Mouse (Mus musculus): ENCODE results near the gene Olfr559. TPM values are rescaled to one million over a fixed set of nuclear protein-coding genes. Genes with fewer than 3 reads are reported as not detected.

Gene Olfr559
- polyA plus RNA-seq, 1 experiment, result not detected

DNA sequence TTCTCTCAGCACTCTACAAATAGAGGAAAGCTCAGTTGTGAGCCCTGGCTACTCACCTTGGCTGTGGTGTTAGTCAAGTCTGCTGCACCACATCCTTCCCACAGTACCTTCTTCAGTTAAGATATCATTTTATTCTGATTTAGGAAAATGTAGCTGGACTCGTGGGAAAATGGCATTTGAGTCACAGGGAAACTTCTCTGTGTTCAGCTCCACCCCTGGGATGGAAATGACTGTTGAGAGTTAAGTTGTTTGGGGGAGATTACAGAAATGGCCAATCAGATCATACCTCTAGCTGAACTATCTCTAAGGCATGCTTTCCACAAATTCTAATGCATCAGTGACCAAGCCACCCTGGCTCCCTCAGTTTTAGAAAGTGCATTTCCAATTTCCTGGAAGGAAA is 8.3 kb downstream of the Olfr559 start, which contains the start of gene Olfr33:
TSS of gene Olfr33 (minus strand) at position 101 of the 400 bp plus-strand sequence.
- Histone ChIP-seq H3K4me3 (ENCODE audit: insufficient read depth, poor library complexity, severe bottlenecking) (no peak within 1 kb of the TSS), H3K79me3 (ENCODE audit: low read depth) (no peaks in the 10 kb centered on the region), H3ac (ENCODE audit: control insufficient read depth, insufficient read length, low read depth) (no peak within 1 kb of the TSS), H3K36me3 (ENCODE audit: control insufficient read depth, insufficient read depth) (no peaks in the 10 kb centered on the region), H3K27me3 (ENCODE audit: control insufficient read depth, insufficient read depth, insufficient read length) (no peaks in the 10 kb centered on the region), H3K79me2 (ENCODE audit: control insufficient read depth, insufficient read depth) (no peaks in the 10 kb centered on the region)
- TF ChIP-seq CTCF (IDR thresholded peaks at IDR 0.05; ENCODE audit: control insufficient read depth, insufficient read depth, insufficient read length) (no peak), CEBPB (IDR thresholded peaks at IDR 0.05; ENCODE audit: low read depth) (no peak), MAX (IDR thresholded peaks at IDR 0.05) (no peak), FOSL1 (IDR thresholded peaks at IDR 0.05; ENCODE audit: insufficient read depth, low read length, poor library complexity, severe bottlenecking) (no peak), MYOD1 (IDR thresholded peaks at IDR 0.05; ENCODE audit: control insufficient read depth, insufficient read length, low read depth) (no peak), MYOG (IDR thresholded peaks at IDR 0.05; ENCODE audit: control insufficient read depth, extremely low read depth, insufficient read length) (no peak), USF1 (IDR thresholded peaks at IDR 0.05; ENCODE audit: low read depth) (no peak)

DNA sequence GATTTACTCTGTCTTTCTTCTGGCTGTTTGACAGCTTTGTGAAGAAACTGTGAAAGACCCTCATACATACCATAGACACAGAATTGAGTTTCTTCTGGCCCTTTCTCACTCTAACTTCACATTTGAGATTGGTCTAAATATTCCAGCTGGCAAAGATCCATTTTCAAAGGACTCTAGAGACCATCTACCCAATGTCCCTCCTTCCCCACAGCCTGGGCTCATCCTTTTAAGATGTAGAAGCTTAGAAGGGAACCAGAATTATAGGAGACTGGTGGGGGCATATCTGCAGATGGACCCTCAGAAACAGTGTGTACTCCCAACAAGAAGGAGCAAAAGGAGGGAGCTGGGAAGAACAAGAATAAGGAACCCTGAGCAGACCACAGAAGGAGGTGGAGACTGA is 25.4 kb downstream of the Olfr559 start, which contains the start of gene Olfr558:
TSS of gene Olfr558 (plus strand) at position 301 of the 400 bp plus-strand sequence.
- no peak for TF ChIP-seq FOSL1 (IDR thresholded peaks at IDR 0.05; ENCODE audit: insufficient read depth, low read length, poor library complexity, severe bottlenecking)
- no peak for TF ChIP-seq MAX (IDR thresholded peaks at IDR 0.05)
- TF ChIP-seq USF1 (IDR thresholded peaks at IDR 0.05; ENCODE audit: low read depth), result no peak
- no peak for TF ChIP-seq MYOG (IDR thresholded peaks at IDR 0.05; ENCODE audit: control insufficient read depth, extremely low read depth, insufficient read length)
- Histone ChIP-seq H3K79me3 (ENCODE audit: low read depth) (no peaks in the 10 kb centered on the region), H3K79me2 (ENCODE audit: control insufficient read depth, insufficient read depth) (no peaks in the 10 kb centered on the region), H3K27me3 (ENCODE audit: control insufficient read depth, insufficient read depth, insufficient read length) (no peaks in the 10 kb centered on the region), H3ac (ENCODE audit: control insufficient read depth, insufficient read length, low read depth) (no peak within 1 kb of the TSS), H3K36me3 (ENCODE audit: control insufficient read depth, insufficient read depth) (no peaks in the 10 kb centered on the region), H3K4me3 (ENCODE audit: insufficient read depth, poor library complexity, severe bottlenecking) (no peak within 1 kb of the TSS)

GRCm38 (mm10) chr7:102698461-102698860 is 28.8 kb downstream of the Olfr559 start:
- TF ChIP-seq MAX (IDR thresholded peaks at IDR 0.05) (no peak), CEBPB (IDR thresholded peaks at IDR 0.05; ENCODE audit: low read depth) (no peak), USF1 (IDR thresholded peaks at IDR 0.05; ENCODE audit: low read depth) (no peak)
- no peaks in the 10 kb centered on the region for H3K27me3 ChIP-seq (ENCODE audit: control insufficient read depth, insufficient read depth, insufficient read length)
- H3K79me2 ChIP-seq (ENCODE audit: control insufficient read depth, insufficient read depth), result no peaks in the 10 kb centered on the region
- no peaks in the 10 kb centered on the region for H3K79me3 ChIP-seq (ENCODE audit: low read depth)
- no peaks in the 10 kb centered on the region for H3K36me3 ChIP-seq (ENCODE audit: control insufficient read depth, insufficient read depth)
- H3K4me3 ChIP-seq (ENCODE audit: insufficient read depth, poor library complexity, severe bottlenecking), result no peak overlapping the region
- H3ac ChIP-seq (ENCODE audit: control insufficient read depth, insufficient read length, low read depth), result no peak overlapping the region

DNA sequence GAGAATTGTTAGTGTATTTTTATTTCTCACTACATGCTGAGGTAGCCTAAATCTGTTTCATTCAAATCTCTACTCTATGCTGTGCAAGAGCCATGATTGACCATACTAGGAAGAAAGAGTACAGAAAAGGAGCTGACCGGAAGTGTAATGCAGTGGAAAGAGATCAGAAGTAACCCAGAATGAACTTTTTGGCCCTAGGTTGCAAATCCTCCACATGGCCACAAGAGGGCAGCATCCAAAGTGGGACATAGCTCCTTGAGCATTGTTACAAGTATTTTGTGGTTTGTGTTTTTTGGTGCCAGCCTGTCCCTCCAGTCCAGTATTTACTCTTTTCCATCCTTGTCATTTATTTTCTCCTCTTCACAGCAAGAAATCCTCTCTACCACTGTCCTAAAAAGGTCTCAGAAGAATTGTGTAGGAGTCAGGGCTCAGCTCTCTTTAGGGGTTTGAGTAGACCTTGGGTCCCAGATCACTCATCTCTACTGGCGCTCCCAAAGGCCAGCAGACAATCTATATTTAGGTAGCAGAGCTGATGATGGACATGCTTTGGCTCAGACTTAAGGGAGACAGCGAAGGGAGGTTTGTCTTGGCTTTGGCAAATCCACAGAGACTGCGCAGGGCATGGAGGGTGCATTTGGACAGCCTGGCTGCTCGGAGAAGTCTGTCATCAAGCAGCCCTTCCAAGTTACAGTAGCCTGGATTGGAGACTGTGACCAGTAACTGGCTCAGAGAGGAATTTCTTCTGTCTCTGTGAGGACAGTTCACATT is 31.7 kb downstream of the Olfr559 start, which contains the start of gene Olfr557:
TSS of gene Olfr557 (plus strand) at position 553 of the 768 bp plus-strand sequence.
- TF ChIP-seq CTCF (IDR thresholded peaks at IDR 0.05; ENCODE audit: control insufficient read depth, insufficient read depth, insufficient read length), result peak; percentile 52
- no peak for TF ChIP-seq CEBPB (IDR thresholded peaks at IDR 0.05; ENCODE audit: low read depth)

GRCm38 (mm10) chr7:102686944-102687501 is 40.3 kb downstream of the Olfr559 start, which contains the start of gene Trim68:
TSS of gene Trim68 (minus strand) at chr7:102687327.
- Histone ChIP-seq H3K4me3 (ENCODE audit: insufficient read depth, poor library complexity, severe bottlenecking) (peak within 1 kb of the TSS; percentile 40), H3K79me2 (ENCODE audit: control insufficient read depth, insufficient read depth) (no peaks in the 10 kb centered on the region), H3K36me3 (ENCODE audit: control insufficient read depth, insufficient read depth) (no peaks in the 10 kb centered on the region), H3ac (ENCODE audit: control insufficient read depth, insufficient read length, low read depth) (peak within 1 kb of the TSS; percentile 65), H3K27me3 (ENCODE audit: control insufficient read depth, insufficient read depth, insufficient read length) (no peaks in the 10 kb centered on the region), H3K79me3 (ENCODE audit: low read depth) (no peaks in the 10 kb centered on the region)
- TF ChIP-seq MAX (IDR thresholded peaks at IDR 0.05), result no peak
- peak; percentile 55 for TF ChIP-seq USF1 (IDR thresholded peaks at IDR 0.05; ENCODE audit: low read depth)

More for the DNA sequence above, 31.7 kb downstream of the Olfr559 start, which contains the start of gene Olfr557:
- Histone ChIP-seq H3K79me3 (ENCODE audit: low read depth) (no peaks in the 10 kb centered on the region), H3K27me3 (ENCODE audit: control insufficient read depth, insufficient read depth, insufficient read length) (no peaks in the 10 kb centered on the region), H3K36me3 (ENCODE audit: control insufficient read depth, insufficient read depth) (no peaks in the 10 kb centered on the region), H3ac (ENCODE audit: control insufficient read depth, insufficient read length, low read depth) (no peak within 1 kb of the TSS), H3K4me3 (ENCODE audit: insufficient read depth, poor library complexity, severe bottlenecking) (no peak within 1 kb of the TSS), H3K79me2 (ENCODE audit: control insufficient read depth, insufficient read depth) (no peaks in the 10 kb centered on the region)

GRCm38 (mm10) chr7:102681916-102682315 is 45.4 kb downstream of the Olfr559 start:
- Histone ChIP-seq H3K4me3 (ENCODE audit: insufficient read depth, poor library complexity, severe bottlenecking) (no peak overlapping the region), H3K27me3 (ENCODE audit: control insufficient read depth, insufficient read depth, insufficient read length) (no peaks in the 10 kb centered on the region)
- TF ChIP-seq CTCF (IDR thresholded peaks at IDR 0.05; ENCODE audit: control insufficient read depth, insufficient read depth, insufficient read length) (no peak), CEBPB (IDR thresholded peaks at IDR 0.05; ENCODE audit: low read depth) (no peak), MYOG (IDR thresholded peaks at IDR 0.05; ENCODE audit: control insufficient read depth, extremely low read depth, insufficient read length) (no peak), MYOD1 (IDR thresholded peaks at IDR 0.05; ENCODE audit: control insufficient read depth, insufficient read length, low read depth) (no peak), FOSL1 (IDR thresholded peaks at IDR 0.05; ENCODE audit: insufficient read depth, low read length, poor library complexity, severe bottlenecking) (no peak), MAX (IDR thresholded peaks at IDR 0.05) (no peak), USF1 (IDR thresholded peaks at IDR 0.05; ENCODE audit: low read depth) (no peak)

More at GRCm38 (mm10) chr7:102681916-102682315, 45.4 kb downstream of the Olfr559 start:
- Histone ChIP-seq H3K36me3 (ENCODE audit: control insufficient read depth, insufficient read depth) (no peaks in the 10 kb centered on the region), H3ac (ENCODE audit: control insufficient read depth, insufficient read length, low read depth) (no peak overlapping the region), H3K79me3 (ENCODE audit: low read depth) (no peaks in the 10 kb centered on the region), H3K79me2 (ENCODE audit: control insufficient read depth, insufficient read depth) (no peaks in the 10 kb centered on the region)

Measured in C2C12 (cell line).